Comparison of ENCODE assay signal across 25 mouse cellular contexts in genomic region chr10:60166068-60166467, GRCm38 (mm10). TPM values are rescaled to one million over a fixed set of nuclear protein-coding genes. Genes with fewer than 3 reads are reported as not detected.
DNase-seq lines count a peak whose midpoint lies in the region; TF ChIP-seq lines count a peak whose summit lies in the region.
"Had no signal": no experiment of that assay in that cellular context is flagged by ENCODE, and none has a peak within 500 bp of the region (broad histone marks: within the 10 kb centered on the region; RNA-seq: fewer than 3 reads in every experiment).

No protein-coding gene starts in this region.

- intact Hi-C loops in left cerebral cortex, postnatal 36 days (cut with DNase I), result no loop called here

- H3K36me3 ChIP-seq in spleen, adult 2 months (ENCODE audit: control insufficient read depth, insufficient read depth, low read length), result no peaks in the 10 kb centered on the region
- H3K36me3 ChIP-seq: embryonic facial prominence, embryonic 13.5 days; embryonic facial prominence, embryonic 15.5 days; forebrain, embryonic 10.5 days; forebrain, embryonic 12.5 days; G1E had no signal

- peak overlapping the region; percentile 70 for H3K27ac ChIP-seq in spleen, adult 2 months (ENCODE audit: insufficient read depth, low read length)
- 0 out of 2 replicates have a peak overlapping the region, but pooled peaks have one; percentile 35 for H3K27ac ChIP-seq in bone marrow, adult 2 months (ENCODE audit: control insufficient read depth, insufficient read depth, low read depth, low read length, poor library complexity)
- H3K27ac ChIP-seq: embryonic facial prominence, embryonic 13.5 days; embryonic facial prominence, embryonic 15.5 days; forebrain, embryonic 10.5 days; forebrain, embryonic 12.5 days had no signal

- 69% methylated on average over 3 of the region's 3 CpGs for WGBS in spleen, adult 2 months
- 55% methylated on average over 3 of the region's 3 CpGs for WGBS in bone marrow, adult 2 months

- no peaks in the 10 kb centered on the region for H3K27me3 ChIP-seq in spleen, adult 2 months (ENCODE audit: control insufficient read depth, insufficient read depth, low read length)
- H3K27me3 ChIP-seq: embryonic facial prominence, embryonic 13.5 days; embryonic facial prominence, embryonic 15.5 days; forebrain, embryonic 12.5 days; Patski had no signal

- H3K4me3 ChIP-seq in spleen, adult 2 months (ENCODE audit: extremely low read depth, insufficient read depth, insufficient read length), result no peak overlapping the region
- H3K4me3 ChIP-seq in bone marrow, adult 2 months (replicated peaks; ENCODE audit: control insufficient read depth, low read depth, low read length), result no peak overlapping the region
- H3K4me3 ChIP-seq: embryonic facial prominence, embryonic 13.5 days; embryonic facial prominence, embryonic 15.5 days; erythroblast, embryonic 14.5 days; forebrain, embryonic 10.5 days; forebrain, embryonic 12.5 days had no signal

- TF ChIP-seq CTCF in spleen, adult 2 months (IDR thresholded peaks at IDR 0.05; ENCODE audit: extremely low read depth, insufficient read depth, insufficient read length, insufficient replicate concordance), result no peak
- no peak for TF ChIP-seq CTCF in bone marrow, adult 2 months (IDR thresholded peaks at IDR 0.05; ENCODE audit: control insufficient read depth, insufficient read depth, low read length)

- H3K4me1 ChIP-seq in spleen, adult 2 months (ENCODE audit: control insufficient read depth, insufficient read depth, insufficient read length), result peaks cover 37% of the 10 kb centered on the region; the same call in 1 of the 2 replicates
- H3K4me1 ChIP-seq in bone marrow, adult 2 months (ENCODE audit: control insufficient read depth, insufficient read depth, low read length), result peaks cover 6% of the 10 kb centered on the region; the same call in 1 of the 2 replicates
- H3K4me1 ChIP-seq: embryonic facial prominence, embryonic 13.5 days; embryonic facial prominence, embryonic 15.5 days; forebrain, embryonic 12.5 days had no signal

- DNase-seq in spleen, adult 2 months (ENCODE audit: low read depth in 1 of 2, low spot score in 2 of 2), result no peak
- no peak for DNase-seq in spleen, adult 18-20 months
- peak; percentile 86 for DNase-seq in ES-CJ7 (ENCODE audit: low read depth, low spot score)
- DNase-seq in R1 (ENCODE audit: low read depth, low spot score), result peak; percentile 98
- DNase-seq in cerebellum, adult 11-12 months, result no peak
- no peak for DNase-seq in right cerebral cortex, postnatal 25 days
- no peak for DNase-seq in left cerebral cortex, postnatal 36 days (ENCODE audit: low spot score in 2 of 2)
- DNase-seq: adrenal gland, adult 8-10 months; adrenal gland, postnatal 14 days; adrenal gland, postnatal 36 days; cerebellum, adult 11 months; cerebellum, adult 2 months; cerebellum, adult 9-11 months; cerebellum, postnatal 14 days; cerebellum, postnatal 36 days; embryo, embryonic 11 days had no signal

- no peak for TF ChIP-seq POLR2A in spleen, adult 2 months (IDR thresholded peaks at IDR 0.05; ENCODE audit: low read depth, low read length)
- TF ChIP-seq POLR2A in bone marrow, adult 2 months (IDR thresholded peaks at IDR 0.05; ENCODE audit: borderline replicate concordance, control insufficient read depth, low read depth, low read length), result no peak

RNA-seq across cellular contexts. Expression of gene Chst3, which starts 53.0 kb away (rescaled TPM):
- 89.3 and 105 TPM in 2 replicates for polyA plus RNA-seq in spleen, adult 2 months (2012; rRNA removed)
- 11.9 and 16.5 TPM in 2 replicates for polyA plus RNA-seq in bone marrow, adult 2 months (2011; ENCODE audit: insufficient read depth, insufficient read length, low replicate concordance, missing spikeins)
- total RNA-seq in left cerebral cortex, postnatal 36 days (2021), result 1 to 10 TPM; 1.6 to 2.2 TPM
- total RNA-seq: common myeloid progenitor, adult 5-6 weeks had no signal
- polyA plus RNA-seq: erythroblast, embryonic 14.5 days; G1E had no signal

Comparison
In these comparisons a context has a peak if more than half of its experiments do, and no peak if none do; other contexts are left out.
1. DNase-seq: peak in ES-CJ7 (single experiment) and R1 (single experiment); none in spleen, adult 2 months (0 of 2), spleen, adult 18-20 months (0 of 2), cerebellum, adult 11-12 months (single experiment), right cerebral cortex, postnatal 25 days (single experiment) and left cerebral cortex, postnatal 36 days (0 of 2).